Mouse (Mus musculus): ENCODE results near the gene Gm498.
A peak's percentile ranks its signal among the peaks of the same experiment; 100 is the strongest.

Gene Gm498

GRCm38 (mm10) chr7:143866538-143866937, at the start of gene Gm498:
Gene Gm498 (plus strand): TSS chr7:143866838.
- no peak for DNase-seq (ENCODE audit: extremely low spot score, low spot score)

DNA sequence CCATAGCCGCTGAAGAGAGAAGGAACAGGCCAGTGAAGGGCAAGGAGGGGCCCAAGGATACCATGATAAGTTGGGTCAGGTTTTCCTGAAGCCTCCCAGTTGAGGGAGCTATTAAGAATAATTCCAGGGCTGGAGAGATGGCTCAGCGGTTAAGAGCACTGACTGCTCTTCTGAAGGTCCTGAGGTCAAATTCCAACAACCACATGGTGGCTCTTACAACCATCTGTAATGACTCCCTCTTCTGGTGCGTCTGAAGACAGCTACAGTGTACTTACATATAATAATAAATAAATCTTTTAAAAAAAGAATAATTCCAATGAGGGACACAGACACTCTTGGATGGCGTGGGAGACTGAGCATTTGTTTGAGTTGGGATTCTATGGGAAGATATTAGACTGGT, 47.4 kb upstream of the Gm498 start:
- no peak for DNase-seq (ENCODE audit: extremely low spot score, low spot score)

- DNase-seq (ENCODE audit: extremely low spot score, low spot score): no peak
Observed at GRCm38 (mm10) chr7:143821241-143821640, 45.4 kb upstream of the Gm498 start.

- DNase-seq (ENCODE audit: extremely low spot score, low spot score): peak; percentile 98
Observed at GRCm38 (mm10) chr7:143822375-143823265, 44.0 kb upstream of the Gm498 start, which contains the start of the genes Nadsyn1 and Dhcr7. Gene Nadsyn1 (minus strand): TSS chr7:143822849. Gene Dhcr7 (plus strand): TSS chr7:143823145.

DNA sequence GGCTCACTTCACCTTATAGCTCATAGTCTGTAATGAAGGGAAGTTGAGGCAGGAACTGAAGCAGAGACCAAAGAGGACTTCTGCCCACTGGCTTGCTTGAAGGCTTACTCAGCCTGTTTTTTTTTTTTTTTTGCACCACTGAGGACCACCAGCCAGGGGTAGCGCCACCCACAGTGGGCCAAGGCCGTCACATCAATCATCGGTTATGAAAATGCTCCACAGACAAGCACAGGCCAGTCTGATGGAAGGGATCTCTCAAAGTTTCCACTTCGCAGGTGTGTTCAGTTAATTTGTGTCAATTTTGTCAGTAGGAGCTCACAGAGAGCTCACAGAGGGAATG, 43.4 kb upstream of the Gm498 start:
- DNase-seq (ENCODE audit: extremely low spot score, low spot score): no peak

DNA sequence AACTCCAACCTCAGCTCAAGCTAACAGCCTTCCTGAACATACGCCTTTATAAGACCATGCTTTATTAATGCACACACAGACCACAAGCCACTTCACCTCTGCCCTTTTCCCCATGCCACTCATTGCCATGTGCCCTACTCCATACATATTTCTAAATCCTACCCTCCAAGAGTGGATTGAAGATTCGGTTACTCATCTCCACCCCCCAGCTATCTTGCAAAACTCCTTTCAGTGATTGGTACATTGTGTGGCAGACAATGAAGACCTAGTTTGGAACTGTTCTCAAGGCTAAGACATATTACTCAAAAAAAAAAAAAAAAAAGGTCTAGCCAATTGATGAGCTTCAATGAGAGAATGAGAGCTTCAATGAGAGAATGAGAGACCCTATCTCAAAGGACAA, 39.7 kb upstream of the Gm498 start:
- no peak for DNase-seq (ENCODE audit: extremely low spot score, low spot score)

DNA sequence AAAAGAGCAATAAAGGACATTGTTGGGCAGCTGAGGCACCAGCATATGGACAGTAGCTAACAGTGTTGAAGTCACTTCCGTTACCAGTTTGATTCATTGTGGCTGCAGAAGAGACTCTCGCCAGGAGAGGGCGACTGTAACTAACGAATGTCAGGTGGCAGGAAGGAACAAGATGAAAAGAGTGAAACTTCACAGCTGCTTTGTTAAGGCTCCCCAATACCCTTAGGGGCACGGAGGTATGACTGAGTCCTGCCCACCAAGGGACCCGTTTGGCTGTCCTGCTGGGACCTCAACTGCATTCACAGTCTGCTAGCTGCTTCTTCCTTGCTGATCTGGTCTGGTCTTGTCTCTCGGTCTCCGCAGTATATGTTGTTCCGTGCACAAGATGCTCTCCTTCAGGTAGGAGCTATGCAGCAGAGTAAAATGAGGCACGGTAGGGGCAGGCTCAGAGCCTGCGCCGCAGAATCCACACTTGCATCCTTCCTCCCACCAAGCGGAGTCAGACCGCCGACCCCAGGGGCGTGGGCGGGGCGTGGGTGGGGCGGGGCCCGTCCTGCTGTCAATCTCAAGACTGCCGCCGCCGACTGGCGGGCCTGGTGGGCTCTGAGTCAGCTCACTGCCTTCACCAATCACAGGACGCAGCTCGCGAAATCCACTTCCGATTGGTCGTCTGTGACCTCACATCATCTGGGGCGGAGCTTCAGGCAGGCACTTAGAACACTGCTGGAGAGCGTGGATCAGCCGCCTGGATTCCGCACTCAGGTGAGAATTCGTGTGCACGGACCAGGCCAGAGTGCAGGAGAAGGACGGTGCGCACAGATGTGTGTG, 36.9 kb upstream of the Gm498 start:
- peak; percentile 96 for DNase-seq (ENCODE audit: extremely low spot score, low spot score)

DNA sequence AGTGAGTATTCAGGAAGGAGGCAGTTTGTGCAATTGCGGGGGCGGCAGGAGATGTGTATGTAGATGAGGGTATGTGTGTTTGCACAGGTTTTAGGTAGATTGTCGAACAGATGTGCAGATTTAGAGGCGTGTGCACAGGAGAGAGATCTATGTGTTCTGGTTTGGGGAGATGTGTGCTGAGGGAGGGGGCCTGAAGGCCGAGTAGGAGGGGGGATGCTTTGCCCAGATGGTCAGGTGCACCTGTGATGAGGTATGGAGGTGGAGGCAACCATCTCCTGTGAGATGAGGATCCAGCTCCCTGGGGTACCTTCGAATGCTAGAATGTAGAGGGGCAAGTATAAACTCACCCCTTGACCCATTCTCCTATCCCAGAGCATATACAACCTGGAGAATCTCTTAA, 36.2 kb upstream of the Gm498 start:
- no peak for DNase-seq (ENCODE audit: extremely low spot score, low spot score)

DNA sequence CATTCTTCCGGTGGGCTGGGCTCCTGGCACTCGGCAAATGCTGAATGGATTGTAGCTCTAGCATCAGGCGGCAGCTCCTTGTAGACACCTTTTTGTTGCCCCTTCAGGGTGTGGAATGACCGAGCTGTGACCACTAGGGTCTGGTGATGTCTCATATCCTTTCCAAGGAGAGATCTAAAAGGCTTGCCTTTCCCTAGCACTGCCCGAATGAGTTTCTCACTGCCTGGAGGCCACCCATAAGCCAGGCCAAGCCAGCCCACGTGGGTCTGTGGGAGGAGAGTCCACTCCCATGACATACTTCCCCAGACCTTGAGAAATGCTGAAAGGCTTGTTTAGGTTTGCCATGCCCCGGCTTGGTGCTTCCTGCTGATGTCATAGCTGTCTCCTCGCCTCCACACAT, 34.4 kb upstream of the Gm498 start:
- no peak for DNase-seq (ENCODE audit: extremely low spot score, low spot score)

- DNase-seq (ENCODE audit: extremely low spot score, low spot score): no peak
Observed at GRCm38 (mm10) chr7:143832611-143833010, 34.0 kb upstream of the Gm498 start.

GRCm38 (mm10) chr7:143833581-143834190, 33.0 kb upstream of the Gm498 start:
- DNase-seq (ENCODE audit: extremely low spot score, low spot score): no peak

- no peak for DNase-seq (ENCODE audit: extremely low spot score, low spot score)
Observed at GRCm38 (mm10) chr7:143834316-143834715, 32.3 kb upstream of the Gm498 start.

DNA sequence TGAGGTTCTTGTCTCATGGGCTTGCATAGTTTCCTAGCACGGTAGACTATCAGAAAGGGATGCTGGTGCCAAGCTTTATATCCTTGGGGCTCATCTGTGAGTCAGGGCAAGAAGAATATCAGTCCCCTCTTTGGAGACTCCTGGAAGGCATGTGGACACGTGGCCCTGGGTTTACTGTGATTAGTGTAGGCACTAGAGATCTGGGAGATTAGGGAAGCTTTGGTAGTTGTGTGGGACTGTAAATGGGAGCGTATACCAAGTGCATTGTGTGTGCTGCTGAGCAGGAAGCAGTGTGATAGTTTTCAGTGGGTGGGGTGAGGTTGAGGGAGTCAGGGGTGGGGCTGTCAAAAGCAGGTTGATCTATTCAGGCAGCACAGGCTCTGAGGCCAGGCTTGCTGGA, 31.7 kb upstream of the Gm498 start:
- no peak for DNase-seq (ENCODE audit: extremely low spot score, low spot score)

DNA sequence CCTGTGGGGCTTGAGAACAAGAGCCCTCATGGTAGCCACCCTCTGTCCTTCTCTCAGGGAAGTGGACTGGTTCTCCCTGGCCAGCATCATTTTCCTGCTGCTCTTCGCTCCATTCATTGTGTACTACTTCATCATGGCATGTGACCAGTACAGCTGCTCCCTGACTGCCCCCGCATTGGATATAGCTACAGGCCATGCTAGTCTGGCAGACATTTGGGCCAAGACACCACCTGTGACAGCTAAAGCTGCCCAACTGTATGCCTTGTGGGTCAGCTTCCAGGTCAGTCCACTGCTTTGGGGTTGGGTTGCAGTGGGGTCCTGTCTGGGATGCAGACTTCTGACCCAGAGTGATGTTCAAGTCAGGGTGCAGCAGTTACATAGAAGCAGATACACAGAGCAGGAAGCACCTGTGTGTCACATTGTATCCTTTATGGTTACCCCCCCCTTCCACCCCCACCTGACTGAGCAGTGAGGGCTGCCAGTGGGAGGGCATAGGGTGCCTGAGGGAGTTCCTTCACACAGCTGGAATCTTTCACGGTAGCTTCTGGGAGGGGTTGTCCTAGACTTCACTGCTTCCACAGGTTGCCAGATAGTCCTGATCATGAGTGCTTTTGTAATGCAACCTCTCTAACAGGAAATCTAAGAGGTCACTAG, 28.8 kb upstream of the Gm498 start:
- no peak for DNase-seq (ENCODE audit: extremely low spot score, low spot score)

DNA sequence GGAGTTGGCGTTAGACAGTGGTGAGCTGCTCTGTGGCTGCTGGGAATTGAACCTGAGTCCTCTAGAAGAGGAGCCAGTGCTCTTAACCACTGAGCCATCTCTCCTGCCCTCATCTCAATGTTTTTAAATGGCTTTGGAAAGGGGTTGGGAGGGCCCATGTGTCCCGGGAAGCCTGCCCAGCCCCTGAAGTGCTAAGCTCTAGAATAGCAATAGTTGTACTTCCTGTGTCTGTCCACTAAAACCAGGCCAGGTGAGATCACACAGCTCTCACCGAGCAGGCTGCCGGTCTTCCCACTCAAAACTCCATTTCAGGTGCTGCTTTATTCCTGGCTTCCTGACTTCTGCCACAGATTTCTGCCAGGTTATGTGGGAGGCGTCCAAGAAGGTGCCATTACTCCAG, 26.5 kb upstream of the Gm498 start:
- no peak for DNase-seq (ENCODE audit: extremely low spot score, low spot score)

- DNase-seq (ENCODE audit: extremely low spot score, low spot score): no peak
Observed at GRCm38 (mm10) chr7:143841301-143841700, 25.3 kb upstream of the Gm498 start.

GRCm38 (mm10) chr7:143848127-143848767, 18.4 kb upstream of the Gm498 start:
- no peak for DNase-seq (ENCODE audit: extremely low spot score, low spot score)

- no peak for DNase-seq (ENCODE audit: extremely low spot score, low spot score)
Observed at GRCm38 (mm10) chr7:143848768-143849482, 17.7 kb upstream of the Gm498 start.

- DNase-seq (ENCODE audit: extremely low spot score, low spot score): no peak
Observed at GRCm38 (mm10) chr7:143868874-143869273, 2.2 kb downstream of the Gm498 start.

DNA sequence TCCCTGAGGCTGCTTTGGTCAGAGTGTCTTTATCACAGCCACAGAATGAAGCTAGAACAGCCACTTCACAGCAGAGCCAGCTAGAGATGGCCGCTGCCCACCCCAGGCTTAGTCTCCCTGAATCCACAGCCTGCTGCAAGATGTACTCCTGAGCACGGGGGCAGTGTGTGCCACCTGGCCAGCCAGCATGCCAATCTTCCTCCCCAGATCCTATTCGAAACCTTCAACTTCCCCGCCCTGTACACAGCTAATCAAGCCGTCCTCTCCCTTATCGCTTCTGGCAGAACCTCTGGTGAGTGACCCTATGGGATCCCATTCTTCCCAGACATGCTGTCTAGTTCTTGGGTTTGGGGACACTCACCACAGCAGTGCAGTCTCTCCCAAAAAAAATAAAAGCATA, 17.1 kb downstream of the Gm498 start:
- no peak for DNase-seq (ENCODE audit: extremely low spot score, low spot score)
